Mouse (Mus musculus) gastrocnemius, postnatal 14 days (tissue): ENCODE results near the gene Ccdc120. TPM values are rescaled to one million over a fixed set of nuclear protein-coding genes. Genes with fewer than 3 reads are reported as not detected.
"Not testable (repeated sequence)": the region's sequence is repeated elsewhere in the genome, so short reads cannot be mapped to it uniquely, and the experiment has no call there.

ENCODE experiments used
- DNase-seq: peaks from one replicate; pipeline ENCODE4 v3.0.0; 2021; ENCODE audit warnings: mixed read lengths
- intact Hi-C: fragments of 180-260 bp; cut with DNase I; formaldehyde crosslinking; loops from one replicate; pipeline ENCODE4 v1.15.1; 2025; ENCODE audit warnings: low total_unique reads
- total RNA-seq, 2 experiments: library from RNA; stranded (reverse); gene quantifications; 2 replicates each; pipeline ENCODE4 v1.2.3; 2021

The Ccdc120 gene
- total RNA-seq, 2 experiments from 2014 or later = 0.86 to 1.8 TPM

DNA sequence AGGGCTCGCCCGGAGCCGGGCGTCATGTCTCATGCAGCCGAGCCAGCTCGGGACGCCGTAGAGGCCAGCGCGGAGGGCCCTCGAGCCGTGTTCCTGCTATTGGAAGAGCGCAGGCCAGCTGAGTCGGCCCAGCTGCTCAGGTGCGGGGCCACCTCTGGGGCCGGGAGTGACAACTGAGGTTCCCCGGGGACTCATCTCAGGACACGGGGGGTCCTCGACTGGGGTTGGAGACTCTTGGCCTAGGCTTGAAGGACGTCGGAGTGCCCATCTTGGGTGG lies 12.2 kb upstream of the Ccdc120 start:
- intact Hi-C loops = no loop called here
- no peak for DNase-seq

DNA sequence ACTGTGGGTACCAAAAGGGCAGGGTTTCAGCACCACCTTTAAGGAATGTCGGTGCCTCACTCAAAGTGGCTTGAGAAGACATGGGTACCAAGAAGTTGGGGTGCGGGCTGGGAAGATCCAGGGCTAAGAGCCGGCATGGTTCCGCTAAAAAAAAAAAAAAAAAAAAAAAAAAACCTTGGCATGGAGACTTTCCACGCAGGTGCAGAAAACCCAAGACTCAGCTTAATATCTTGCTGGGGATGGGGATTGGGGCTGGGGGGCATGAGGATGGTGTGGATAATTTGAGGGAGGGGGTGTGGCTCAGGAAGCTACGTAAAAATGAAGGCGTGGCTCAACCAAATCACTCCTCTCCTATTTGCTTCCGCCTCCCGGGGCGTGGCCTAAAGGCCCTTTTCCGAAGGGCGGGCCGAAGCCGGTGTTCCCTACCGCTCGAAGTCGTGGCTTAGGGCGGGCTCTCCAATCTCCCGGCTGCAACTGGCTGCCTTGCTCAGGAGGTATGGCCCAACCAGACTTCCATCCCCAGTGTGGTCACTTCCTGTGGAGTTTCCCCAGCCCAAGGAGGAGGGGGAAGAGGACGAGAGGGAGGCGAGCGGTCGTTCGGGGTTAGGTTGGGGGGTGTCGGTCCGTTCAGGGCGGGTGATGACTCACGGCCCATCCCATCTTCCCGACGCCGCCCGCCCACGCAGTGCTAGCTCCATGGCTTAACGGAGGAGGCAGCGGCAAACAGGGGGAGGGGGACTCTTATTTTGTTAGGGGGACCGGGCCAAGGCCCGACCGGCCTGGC lies 11.6 kb upstream of the Ccdc120 start, which contains the start of gene Tfe3:
Gene Tfe3, plus strand, starts transcription at position 424 of the 784 bp plus-strand sequence.
- intact Hi-C loops = no loop called here
- peak; percentile 93 for DNase-seq

DNA sequence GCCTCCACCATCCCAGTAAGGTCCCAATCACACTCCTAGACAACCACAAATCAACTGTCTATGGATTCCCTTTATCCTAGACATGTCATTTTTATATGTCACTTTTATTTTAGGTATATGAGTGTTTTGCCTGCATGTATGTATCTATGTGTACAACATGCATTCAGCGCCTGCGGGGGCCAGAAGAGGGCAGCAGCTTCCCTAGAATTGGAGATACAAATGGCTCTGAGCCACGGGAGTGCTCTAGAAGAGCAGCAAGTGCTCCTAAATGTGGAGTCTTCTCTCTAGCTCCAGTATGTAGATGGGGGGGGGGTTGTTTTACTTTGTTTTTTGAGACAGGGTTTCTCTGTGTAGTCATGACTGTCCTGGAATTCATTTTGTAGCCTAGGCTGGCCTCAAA lies 2.9 kb upstream of the Ccdc120 start:
- DNase-seq, intact Hi-C loops: not testable (repeated sequence)

DNA sequence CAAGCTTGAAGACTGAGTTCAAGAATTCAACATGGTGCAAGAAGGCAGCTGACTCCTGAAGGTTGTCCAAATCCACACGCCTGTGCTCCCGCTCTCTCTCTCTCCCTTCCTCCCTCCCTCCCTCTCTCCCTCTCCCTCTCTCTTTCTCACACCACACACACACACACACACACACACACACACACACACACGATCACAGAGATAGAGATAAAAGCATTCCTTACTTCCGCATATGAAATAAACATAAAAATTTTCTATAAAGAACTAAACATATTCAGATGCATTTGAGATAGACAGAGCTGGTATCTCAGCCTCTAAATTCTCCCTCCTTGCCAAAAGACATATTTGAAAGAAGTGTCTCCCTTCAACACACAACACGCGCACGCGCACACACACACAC lies 5.3 kb downstream of the Ccdc120 start:
- no peak for DNase-seq
- intact Hi-C loops = no loop called here

DNA sequence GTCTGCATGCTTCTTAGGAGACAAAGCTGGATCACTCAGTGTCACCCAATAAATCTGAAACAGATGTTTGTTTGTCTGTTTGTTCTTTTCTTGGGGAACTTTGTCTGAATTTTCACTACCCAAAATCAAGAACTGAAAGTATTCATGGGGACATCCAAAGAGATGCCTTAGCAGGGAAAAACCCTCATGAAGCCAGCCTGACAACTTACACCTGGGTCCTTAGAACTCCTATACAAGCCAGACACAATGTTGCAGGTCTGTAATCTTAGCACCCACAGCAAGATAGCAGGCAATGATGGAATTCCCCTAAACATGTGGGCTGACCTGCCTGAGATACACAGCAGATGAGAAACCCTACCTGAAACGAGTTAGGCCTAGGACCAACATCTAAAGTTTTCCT lies 5.8 kb downstream of the Ccdc120 start:
- intact Hi-C loops = no loop called here
- DNase-seq = no peak

DNA sequence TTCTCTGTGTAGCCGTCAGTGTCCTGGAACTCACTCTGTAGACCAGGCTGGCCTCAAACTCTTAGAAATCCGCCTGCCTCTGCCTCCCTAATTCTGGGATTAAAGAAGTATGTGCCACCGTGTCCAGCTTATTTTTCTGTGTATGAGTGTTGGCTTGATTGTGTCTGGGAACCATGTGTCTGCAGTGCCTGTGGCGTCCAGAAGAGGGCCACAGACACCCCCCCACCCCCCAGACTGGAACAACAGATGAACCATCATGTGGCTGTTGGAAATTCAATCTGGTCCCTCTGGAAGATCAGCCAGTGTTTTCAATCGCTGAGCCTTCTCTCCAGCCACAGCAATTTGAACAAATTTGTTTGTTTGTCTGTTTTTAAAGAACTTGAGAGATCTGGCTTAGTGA lies 7.2 kb downstream of the Ccdc120 start:
- DNase-seq = no peak
- intact Hi-C loops = no loop called here

DNA sequence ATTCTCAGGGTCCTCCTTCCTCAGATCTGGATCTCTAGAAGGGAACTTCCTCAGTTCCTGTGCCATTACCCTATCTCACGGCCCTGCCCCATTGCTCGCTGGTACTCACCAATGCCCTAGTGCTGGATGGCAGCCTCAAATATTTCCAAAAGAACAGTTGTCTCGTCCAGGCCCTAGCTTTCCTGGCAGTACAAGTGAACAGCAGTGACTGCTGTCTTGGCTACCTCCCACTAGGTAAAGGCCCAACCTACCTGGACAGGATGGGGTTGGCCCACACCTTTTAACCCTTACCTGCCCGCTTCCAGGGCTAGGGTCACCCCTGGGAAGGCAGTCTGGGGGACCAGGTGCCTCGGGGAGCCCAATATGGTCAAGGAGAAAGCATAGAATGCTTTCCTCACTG lies 9.6 kb downstream of the Ccdc120 start:
- intact Hi-C loops = no loop called here
- no peak for DNase-seq

DNA sequence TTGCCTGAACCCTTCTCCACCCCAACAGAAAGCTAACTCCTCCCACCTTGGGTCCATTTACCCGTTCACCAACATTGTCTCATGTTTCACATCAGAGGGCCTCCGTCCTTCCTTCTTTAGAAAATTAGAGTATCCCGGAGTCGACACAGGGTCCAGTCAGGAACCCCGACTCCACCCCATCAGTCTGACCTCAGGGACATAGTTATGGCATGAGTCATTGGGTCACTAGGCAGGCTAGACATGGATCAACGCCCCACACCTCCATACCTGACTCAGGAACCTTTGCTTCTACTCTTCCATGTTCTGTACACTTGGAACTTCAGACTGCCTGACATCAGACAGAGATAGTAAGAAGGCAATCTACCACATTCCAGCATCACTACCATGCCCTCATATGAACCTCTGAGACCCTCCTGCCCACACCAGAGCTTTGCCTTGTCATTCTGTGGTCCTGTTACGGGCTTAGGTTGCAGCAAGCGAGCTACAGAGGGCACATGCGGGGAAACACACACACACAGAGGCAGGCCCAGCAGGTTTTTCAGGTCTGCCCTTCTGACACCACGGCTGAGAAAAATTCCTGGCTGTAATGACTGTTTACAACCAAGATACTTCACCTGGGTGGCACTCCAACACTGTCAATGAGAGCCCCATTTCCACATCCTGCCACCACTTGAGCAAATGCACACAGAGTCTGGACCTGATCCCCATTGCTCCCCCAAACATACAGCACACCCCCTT lies 10.5 kb downstream of the Ccdc120 start:
- intact Hi-C loops = no loop called here

DNA sequence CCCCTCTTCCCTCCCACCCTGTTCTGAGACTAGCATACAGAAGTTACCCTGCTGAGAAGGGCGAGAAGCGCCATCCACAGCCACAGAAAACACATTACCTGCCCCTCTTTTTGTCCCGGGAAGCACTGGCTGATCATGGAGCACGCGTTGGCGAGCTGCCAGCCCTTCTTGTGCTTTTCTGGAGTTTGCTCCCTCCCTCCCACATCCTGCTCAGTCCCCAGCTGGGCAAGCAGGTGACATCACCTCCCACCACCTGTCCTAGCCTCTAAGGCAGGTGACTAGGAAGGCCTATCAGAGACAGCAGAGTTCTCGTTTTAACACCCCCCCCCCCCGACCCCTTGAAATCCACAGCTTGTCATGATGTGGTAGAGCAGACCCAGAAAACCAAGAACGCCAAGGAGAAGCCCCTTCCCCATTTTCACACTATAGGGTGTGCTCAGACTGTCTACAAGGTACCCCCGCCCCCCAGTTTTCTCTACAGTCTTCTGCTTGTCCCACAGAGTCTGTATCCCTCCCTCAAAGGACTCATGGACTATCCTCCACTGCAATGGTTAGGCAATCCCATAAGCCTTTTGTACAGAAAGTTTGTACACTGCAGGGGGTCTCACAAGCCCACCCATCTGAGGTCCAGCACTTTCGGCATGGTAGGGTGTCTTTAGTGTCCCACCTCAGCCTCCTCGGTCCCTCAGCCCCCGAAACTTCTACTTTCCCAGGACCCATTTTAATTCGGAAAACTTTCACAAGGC lies 11.2 kb downstream of the Ccdc120 start:
- intact Hi-C loops = no loop called here

More for the DNA sequence above, 10.5 kb downstream of the Ccdc120 start:
- DNase-seq = no peak

DNA sequence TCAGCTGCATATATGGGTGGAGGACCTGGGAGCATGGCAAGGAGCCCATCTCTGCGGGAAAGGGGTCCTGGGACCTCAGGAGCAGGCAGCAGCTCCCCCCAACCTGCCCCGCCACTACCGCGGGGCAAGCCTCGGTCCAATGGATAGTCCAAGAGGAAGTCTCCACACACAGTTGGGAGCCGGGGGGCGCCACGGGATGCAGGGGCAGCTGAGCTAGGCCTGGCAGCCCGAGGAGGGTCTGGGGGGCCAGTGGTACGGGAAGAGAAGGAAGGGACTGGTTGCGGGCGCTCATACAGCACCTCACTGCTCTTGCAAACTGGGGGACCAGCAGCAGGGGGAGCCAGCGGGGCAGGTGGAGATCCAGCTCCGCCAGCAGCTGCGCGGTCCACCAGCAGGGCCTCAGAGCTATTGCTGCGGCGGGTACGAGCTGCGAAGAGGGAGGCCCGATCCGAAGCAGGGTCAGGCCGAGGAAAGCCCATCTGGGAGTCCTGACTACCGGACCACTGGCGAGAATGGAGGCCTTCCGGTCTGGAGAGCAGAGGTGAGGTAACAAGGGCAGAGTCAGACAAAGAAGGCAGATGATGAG lies 17.0 kb downstream of the Ccdc120 start:
- intact Hi-C loops = no loop called here
- peak; percentile 78 for DNase-seq

More for the DNA sequence above, 11.2 kb downstream of the Ccdc120 start:
- DNase-seq = no peak

DNA sequence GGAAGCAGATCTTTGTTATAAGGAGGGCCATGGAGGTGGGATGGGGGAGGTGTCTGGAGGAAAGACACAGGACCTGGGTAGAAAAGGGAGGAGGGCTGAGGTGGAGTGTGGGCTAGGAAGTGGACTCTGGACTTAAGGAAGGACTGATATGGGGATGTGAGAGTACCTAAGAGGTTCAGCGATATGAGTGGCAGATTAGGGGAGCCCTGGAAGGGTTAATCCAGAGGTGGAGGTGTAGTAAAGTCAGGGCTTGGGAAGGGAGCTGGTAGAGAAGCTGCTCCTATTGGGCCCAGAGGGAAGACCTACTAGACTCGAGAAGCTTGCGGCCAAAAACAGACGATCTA lies 21.8 kb downstream of the Ccdc120 start:
- intact Hi-C loops = no loop called here
- DNase-seq = no peak

DNA sequence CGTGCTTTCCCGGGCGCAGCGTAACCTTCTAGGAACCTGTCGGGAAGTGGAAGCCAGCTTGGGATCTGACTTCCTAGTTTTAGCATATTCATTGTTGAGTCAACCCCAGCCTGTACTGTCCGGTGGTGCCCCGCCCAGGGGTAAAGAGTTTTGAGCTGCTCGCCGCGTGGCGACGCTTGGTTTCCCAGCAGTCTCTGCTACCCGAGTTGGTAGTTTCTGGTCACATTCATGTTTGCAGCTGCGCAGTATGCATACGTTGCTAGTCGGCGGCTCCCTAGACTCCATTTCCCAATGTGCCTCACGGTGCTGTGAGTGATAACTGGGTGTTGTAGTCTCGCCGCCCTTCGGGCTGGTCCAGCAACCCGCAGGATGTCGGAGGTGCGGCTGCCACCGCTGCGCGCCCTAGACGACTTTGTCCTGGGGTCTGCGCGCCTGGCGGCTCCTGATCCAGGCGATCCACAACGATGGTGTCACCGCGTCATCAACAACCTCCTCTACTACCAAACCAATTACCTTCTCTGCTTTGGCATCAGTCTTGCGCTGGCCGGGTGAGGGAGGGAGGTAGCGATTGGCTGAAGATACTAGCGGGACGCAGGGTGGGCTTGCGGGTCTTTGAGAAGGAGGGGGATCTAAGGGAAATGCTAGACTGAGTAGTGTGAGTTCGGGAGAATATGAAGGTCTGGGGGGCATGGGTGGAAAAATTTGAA lies 22.3 kb downstream of the Ccdc120 start, which contains the start of gene Praf2:
Gene Praf2, plus strand, starts transcription at position 225 of the 707 bp plus-strand sequence.
- intact Hi-C loops = no loop called here
- DNase-seq = peak; percentile 73

DNA sequence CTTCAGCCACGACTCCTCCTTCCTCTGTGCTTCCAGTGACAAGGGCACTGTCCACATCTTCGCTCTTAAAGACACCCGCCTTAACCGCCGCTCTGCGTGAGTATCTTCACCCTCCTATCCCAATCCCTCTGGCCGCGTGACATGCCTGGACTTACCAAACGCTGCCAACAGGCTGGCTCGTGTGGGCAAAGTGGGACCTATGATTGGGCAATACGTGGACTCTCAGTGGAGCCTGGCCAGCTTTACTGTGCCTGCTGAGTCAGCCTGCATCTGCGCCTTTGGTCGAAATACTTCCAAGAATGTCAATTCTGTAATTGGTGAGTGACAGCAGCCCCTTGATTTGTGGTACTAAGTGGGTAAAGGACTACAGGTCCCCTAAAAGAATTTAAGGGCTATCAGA lies 23.5 kb downstream of the Ccdc120 start:
- intact Hi-C loops = no loop called here
- no peak for DNase-seq

DNA sequence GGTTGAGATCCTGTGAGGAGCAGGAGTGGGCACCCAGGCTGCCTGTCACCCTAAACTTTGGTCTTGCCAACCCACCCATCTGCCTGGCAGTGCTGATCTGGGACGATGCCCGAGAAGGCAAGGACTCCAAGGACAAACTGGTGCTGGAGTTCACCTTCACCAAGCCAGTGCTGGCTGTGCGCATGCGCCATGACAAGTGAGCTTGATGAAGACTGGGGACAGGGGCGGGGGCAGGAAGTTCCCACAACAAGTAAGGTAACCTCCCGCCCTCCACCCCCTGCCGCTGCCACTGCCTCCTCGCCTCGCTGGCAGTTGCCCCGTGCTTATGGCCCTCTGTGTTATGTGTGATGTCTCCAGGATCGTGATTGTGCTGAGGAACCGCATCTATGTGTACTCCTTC lies 24.9 kb downstream of the Ccdc120 start:
- intact Hi-C loops = no loop called here
- no peak for DNase-seq

DNA sequence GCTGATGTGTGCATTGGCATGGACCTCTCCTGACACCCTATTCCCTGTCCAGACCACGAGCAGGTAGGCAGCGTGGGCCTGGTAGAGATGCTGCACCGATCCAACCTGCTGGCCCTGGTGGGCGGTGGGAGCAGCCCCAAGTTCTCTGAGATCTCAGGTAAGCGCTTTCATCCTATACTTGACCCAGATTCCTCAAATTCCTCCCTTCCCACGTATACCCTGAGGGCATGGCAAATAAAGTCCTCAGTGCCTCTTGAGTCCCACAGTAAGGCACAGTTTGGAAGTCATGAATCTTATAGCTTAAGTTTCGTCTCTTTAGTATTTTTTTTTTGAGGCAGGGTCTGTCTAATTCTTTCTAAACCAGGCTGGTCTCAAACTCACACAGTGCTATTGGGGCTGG lies 26.6 kb downstream of the Ccdc120 start:
- intact Hi-C loops = no loop called here
- DNase-seq = no peak

DNA sequence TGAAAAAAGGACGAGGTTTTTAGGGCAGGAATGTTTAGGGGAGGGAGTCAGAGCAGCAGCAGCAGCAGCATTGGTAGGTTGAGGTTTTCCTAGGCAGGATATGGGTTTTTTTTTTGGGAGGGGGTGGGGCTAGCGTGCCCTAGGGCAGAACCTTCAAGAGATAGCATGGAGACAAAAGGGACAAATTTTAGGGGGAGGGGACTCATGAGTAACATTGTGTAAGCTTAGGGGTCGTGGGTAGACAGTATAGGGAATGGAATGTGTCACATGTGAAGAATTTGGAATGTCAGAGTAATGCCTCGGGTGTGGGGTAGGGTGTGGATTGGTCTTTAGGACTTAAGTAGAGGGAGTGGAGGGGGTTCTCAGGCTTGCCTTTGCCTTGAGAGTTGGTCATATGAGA lies 28.0 kb downstream of the Ccdc120 start:
- no peak for DNase-seq
- intact Hi-C loops = no loop called here

DNA sequence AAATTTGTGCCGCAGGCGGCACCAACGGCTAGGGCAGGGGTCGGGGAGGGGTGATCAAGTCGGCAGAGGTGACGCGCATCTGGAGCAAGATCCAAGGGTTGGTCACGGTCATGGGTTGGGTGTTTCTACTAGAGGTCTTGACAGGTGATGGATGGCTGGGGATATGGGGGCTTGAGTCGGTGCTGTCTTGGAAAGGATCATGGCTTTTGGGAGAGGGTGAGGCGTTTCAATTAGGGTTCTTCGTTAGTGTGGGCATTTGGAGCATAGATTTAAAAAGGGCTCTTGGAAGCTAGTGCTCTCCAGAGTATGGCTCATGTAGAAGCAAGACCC lies 28.5 kb downstream of the Ccdc120 start:
- no peak for DNase-seq
- intact Hi-C loops = no loop called here

DNA sequence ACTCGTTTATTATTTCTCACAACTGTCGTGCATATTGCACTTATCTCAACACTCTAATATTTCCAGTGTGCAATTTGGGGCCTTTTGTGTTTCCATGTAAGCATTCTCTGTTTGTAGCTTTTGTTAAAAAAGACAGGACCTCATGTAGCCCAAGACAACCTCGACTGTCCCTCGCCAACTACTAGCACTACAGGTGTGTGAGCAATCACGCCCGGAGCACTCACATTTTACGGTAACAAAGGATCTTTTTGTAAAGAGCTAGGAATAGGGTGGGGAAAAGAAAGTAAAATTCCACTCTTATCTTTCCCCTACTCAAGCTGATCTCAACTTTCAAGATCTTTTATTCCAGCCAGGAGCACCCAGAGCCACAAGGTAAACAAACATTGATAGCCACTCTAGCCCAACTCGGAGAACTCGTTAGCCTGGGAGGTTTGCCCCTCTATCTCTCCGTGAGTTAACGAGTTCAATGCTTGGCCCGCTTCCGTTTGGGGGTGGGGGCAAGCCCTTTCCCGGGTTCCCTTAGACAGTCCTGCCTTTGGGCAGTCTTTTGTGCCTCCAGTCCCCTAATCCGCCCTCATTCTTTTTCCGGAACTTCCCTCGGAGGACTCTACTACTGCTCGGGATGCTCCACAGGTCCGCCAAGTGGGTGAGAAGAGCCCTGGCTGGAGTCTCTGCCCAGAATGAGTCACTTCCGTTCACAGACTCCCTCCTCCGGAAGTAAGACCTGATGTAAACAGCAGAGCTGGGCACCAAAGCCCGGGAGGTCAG lies 29.0 kb downstream of the Ccdc120 start, which contains the start of gene Gm45208:
Gene Gm45208, plus strand, starts transcription at position 732 of the 768 bp plus-strand sequence.
- peak; percentile 51 for DNase-seq
- intact Hi-C loops = no loop called here

DNA sequence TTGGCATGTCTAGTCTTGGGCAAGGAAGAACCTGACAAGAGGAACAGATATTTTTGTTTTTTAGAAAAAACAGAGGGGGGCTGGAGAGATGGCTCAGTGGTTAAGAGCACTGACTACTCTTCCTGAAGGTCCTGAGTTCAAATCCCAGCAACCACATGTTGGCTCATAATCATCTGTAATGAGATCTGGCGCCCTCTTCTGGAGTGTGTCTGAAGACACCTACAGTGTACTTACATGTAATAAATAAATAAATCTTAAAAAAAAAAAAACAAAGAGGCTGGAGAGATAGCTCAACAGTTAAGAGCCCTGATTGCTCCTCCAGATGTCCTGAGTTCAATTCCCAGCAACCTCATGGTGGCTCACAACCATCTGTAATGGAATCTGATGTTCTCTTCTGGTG lies 34.6 kb downstream of the Ccdc120 start:
- intact Hi-C loops = not testable (repeated sequence)

More for the DNA sequence above, 34.6 kb downstream of the Ccdc120 start:
- DNase-seq = not testable (repeated sequence)
